Mouse (Mus musculus) kidney, postnatal 25 days (tissue): ENCODE data around the gene Ifitm10.
"Not testable (repeated sequence)": the region's sequence is repeated elsewhere in the genome, so short reads cannot be mapped to it uniquely, and the experiment has no call there.

Experiments used
- DNase-seq, 2 experiments: peaks; one replicate each; pipeline ENCODE4 v3.0.0; 2021; ENCODE audit warnings: mixed read lengths in 2 of 2

Gene Ifitm10

GRCm38 (mm10) chr7:142373641-142374412 lies at the start of gene Ifitm10:
Ifitm10 (minus strand) TSS chr7:142373753.
- peak; percentile 42 to 69 for DNase-seq

- no peak for DNase-seq
These were observed 48.3 kb upstream of the Ifitm10 start for GRCm38 (mm10) chr7:142421826-142422225.

GRCm38 (mm10) chr7:142419887-142420286 lies 46.3 kb upstream of the Ifitm10 start:
- no peak for DNase-seq

- no peak for DNase-seq
These were observed 45.1 kb upstream of the Ifitm10 start for GRCm38 (mm10) chr7:142418679-142419078.

GRCm38 (mm10) chr7:142418027-142418426 lies 44.5 kb upstream of the Ifitm10 start:
- DNase-seq = no peak

- no peak for DNase-seq
These were observed 42.7 kb upstream of the Ifitm10 start for GRCm38 (mm10) chr7:142416225-142416624.

- DNase-seq = no peak
These were observed 41.8 kb upstream of the Ifitm10 start for GRCm38 (mm10) chr7:142415314-142415713.

- no peak for DNase-seq
These were observed 39.7 kb upstream of the Ifitm10 start for GRCm38 (mm10) chr7:142413285-142413684.

GRCm38 (mm10) chr7:142409603-142410002 lies 36.0 kb upstream of the Ifitm10 start:
- DNase-seq = no peak

- DNase-seq = no peak
These were observed 35.1 kb upstream of the Ifitm10 start for GRCm38 (mm10) chr7:142408686-142409085.

GRCm38 (mm10) chr7:142407935-142408334 lies 34.4 kb upstream of the Ifitm10 start:
- DNase-seq = no peak

GRCm38 (mm10) chr7:142405134-142405533 lies 31.6 kb upstream of the Ifitm10 start:
- DNase-seq = not testable (repeated sequence)

GRCm38 (mm10) chr7:142403591-142403990 lies 30.0 kb upstream of the Ifitm10 start:
- DNase-seq = peak in 1 of 2 experiments; percentile 23

GRCm38 (mm10) chr7:142400750-142401142 lies 27.2 kb upstream of the Ifitm10 start:
- peak; percentile 46 to 70 for DNase-seq

GRCm38 (mm10) chr7:142400112-142400749 lies 26.7 kb upstream of the Ifitm10 start:
- DNase-seq = no peak

- peak in 1 of 2 experiments; percentile 22 for DNase-seq
These were observed 25.7 kb upstream of the Ifitm10 start for GRCm38 (mm10) chr7:142399250-142399649.

GRCm38 (mm10) chr7:142398052-142398451 lies 24.5 kb upstream of the Ifitm10 start:
- DNase-seq = peak; percentile 43 to 65

GRCm38 (mm10) chr7:142396611-142397010 lies 23.1 kb upstream of the Ifitm10 start:
- DNase-seq = no peak

- DNase-seq = no peak
These were observed 21.9 kb upstream of the Ifitm10 start for GRCm38 (mm10) chr7:142395472-142395871.

GRCm38 (mm10) chr7:142394261-142395190 lies 21.0 kb upstream of the Ifitm10 start:
- peak in 1 of 2 experiments; percentile 35 for DNase-seq

- DNase-seq = peak; percentile 75 to 84
These were observed 19.6 kb upstream of the Ifitm10 start for GRCm38 (mm10) chr7:142393191-142393590.

- no peak for DNase-seq
These were observed 18.1 kb upstream of the Ifitm10 start for GRCm38 (mm10) chr7:142391609-142392008.

GRCm38 (mm10) chr7:142391108-142391507 lies 17.6 kb upstream of the Ifitm10 start:
- DNase-seq = no peak
